Mouse (Mus musculus): Measurements from ENCODE around the gene Pole3. TPM values are rescaled to one million over a fixed set of nuclear protein-coding genes. Genes with fewer than 3 reads are reported as not detected.

The Pole3 gene
- polyA plus RNA-seq, 1 experiment from 2014 or later = 63.1 TPM

GRCm38 (mm10) chr4:62517538-62518415 lies 7.1 kb downstream of the Pole3 start:
- no peak overlapping the region for H3K27ac ChIP-seq (replicated peaks)
- H3K4me2 ChIP-seq = no peak overlapping the region
- peaks cover 15% of the 10 kb centered on the region for H3K36me3 ChIP-seq
- H3K27me3 ChIP-seq = no peaks in the 10 kb centered on the region
- H3K9me3 ChIP-seq = no peaks in the 10 kb centered on the region
- H3K4me1 ChIP-seq (replicated peaks) = peaks cover 24% of the 10 kb centered on the region
- WGBS = 89% methylated on average over 10 of the region's 10 CpGs
- ATAC-seq (ENCODE audit: low read depth) = no peak
- H3K9ac ChIP-seq = 0 out of 2 replicates have a peak overlapping the region, but pooled peaks have one; percentile 86
- H3K4me3 ChIP-seq = no peak overlapping the region

- H3K36me3 ChIP-seq = peaks cover 20% of the 10 kb centered on the region
- no peak overlapping the region for H3K27ac ChIP-seq (replicated peaks)
Measured at GRCm38 (mm10) chr4:62517046-62517445, 7.8 kb downstream of the Pole3 start.

GRCm38 (mm10) chr4:62516579-62516978 lies 8.3 kb downstream of the Pole3 start:
- peaks cover 24% of the 10 kb centered on the region for H3K4me1 ChIP-seq (replicated peaks)
- peaks cover 24% of the 10 kb centered on the region for H3K36me3 ChIP-seq
- H3K27ac ChIP-seq (replicated peaks) = peak overlapping the region; percentile 52; the same call in 1 of the 2 replicates
- no peak overlapping the region for H3K4me3 ChIP-seq
- H3K4me2 ChIP-seq = no peak overlapping the region
- H3K27me3 ChIP-seq = no peaks in the 10 kb centered on the region
- ATAC-seq (ENCODE audit: low read depth) = no peak
- no peaks in the 10 kb centered on the region for H3K9me3 ChIP-seq
- H3K9ac ChIP-seq = no peak overlapping the region
- WGBS = 91% methylated on average over 1 of the region's 1 CpGs

More at GRCm38 (mm10) chr4:62517046-62517445, 7.8 kb downstream of the Pole3 start:
- H3K4me3 ChIP-seq = no peak overlapping the region
- peaks cover 24% of the 10 kb centered on the region for H3K4me1 ChIP-seq (replicated peaks)
- WGBS = 94% methylated on average over 8 of the region's 8 CpGs
- no peak overlapping the region for H3K9ac ChIP-seq
- no peaks in the 10 kb centered on the region for H3K9me3 ChIP-seq
- no peak for ATAC-seq (ENCODE audit: low read depth)
- H3K27me3 ChIP-seq = no peaks in the 10 kb centered on the region
- H3K4me2 ChIP-seq = no peak overlapping the region

GRCm38 (mm10) chr4:62516079-62516478 lies 8.8 kb downstream of the Pole3 start:
- WGBS = 47% methylated on average over 2 of the region's 2 CpGs
- H3K27ac ChIP-seq (replicated peaks) = peak overlapping the region; percentile 52; the same call in 1 of the 2 replicates
- no peak overlapping the region for H3K4me2 ChIP-seq
- H3K9me3 ChIP-seq = no peaks in the 10 kb centered on the region
- peaks cover 29% of the 10 kb centered on the region for H3K36me3 ChIP-seq
- no peaks in the 10 kb centered on the region for H3K27me3 ChIP-seq
- peaks cover 24% of the 10 kb centered on the region for H3K4me1 ChIP-seq (replicated peaks)
- H3K4me3 ChIP-seq = no peak overlapping the region
- no peak for ATAC-seq (ENCODE audit: low read depth)
- H3K9ac ChIP-seq = 0 out of 2 replicates have a peak overlapping the region, but pooled peaks have one; percentile 45

- Histone ChIP-seq H3K4me3 (no peak overlapping the region), H3K27ac (replicated peaks) (peak overlapping the region; percentile 38; the same call in 1 of the 2 replicates), H3K9ac (0 out of 2 replicates have a peak overlapping the region, but pooled peaks have one; percentile 45), H3K4me2 (no peak overlapping the region), H3K36me3 (peaks cover 35% of the 10 kb centered on the region), H3K27me3 (no peaks in the 10 kb centered on the region), H3K4me1 (replicated peaks) (peaks cover 24% of the 10 kb centered on the region), H3K9me3 (no peaks in the 10 kb centered on the region)
- 86% methylated on average over 3 of the region's 3 CpGs for WGBS
- ATAC-seq (ENCODE audit: low read depth) = no peak
Measured at GRCm38 (mm10) chr4:62515490-62515889, 9.4 kb downstream of the Pole3 start.

- H3K27ac ChIP-seq (replicated peaks) = no peak overlapping the region
- 91% methylated on average over 7 of the region's 7 CpGs for WGBS
- no peaks in the 10 kb centered on the region for H3K9me3 ChIP-seq
- peaks cover 24% of the 10 kb centered on the region for H3K4me1 ChIP-seq (replicated peaks)
- H3K36me3 ChIP-seq = peaks cover 40% of the 10 kb centered on the region
- no peaks in the 10 kb centered on the region for H3K27me3 ChIP-seq
- ATAC-seq (ENCODE audit: low read depth) = no peak
- H3K4me3 ChIP-seq = no peak overlapping the region
- H3K4me2 ChIP-seq = no peak overlapping the region
- H3K9ac ChIP-seq = no peak overlapping the region
Measured at GRCm38 (mm10) chr4:62514995-62515394, 9.9 kb downstream of the Pole3 start.

- H3K4me2 ChIP-seq = no peak overlapping the region
- H3K9me3 ChIP-seq = no peaks in the 10 kb centered on the region
- H3K36me3 ChIP-seq = peaks cover 50% of the 10 kb centered on the region
- H3K9ac ChIP-seq = no peak overlapping the region
- H3K4me3 ChIP-seq = no peak overlapping the region
- ATAC-seq (ENCODE audit: low read depth) = no peak
- peaks cover 21% of the 10 kb centered on the region for H3K4me1 ChIP-seq (replicated peaks)
- WGBS = 54% methylated on average over 11 of the region's 11 CpGs
- no peaks in the 10 kb centered on the region for H3K27me3 ChIP-seq
- H3K27ac ChIP-seq (replicated peaks) = no peak overlapping the region
Measured at GRCm38 (mm10) chr4:62513998-62514506, 10.8 kb downstream of the Pole3 start.

GRCm38 (mm10) chr4:62509946-62510345 lies 14.9 kb downstream of the Pole3 start:
- Histone ChIP-seq H3K9me3 (no peaks in the 10 kb centered on the region), H3K36me3 (peaks cover 68% of the 10 kb centered on the region), H3K27ac (replicated peaks) (no peak overlapping the region), H3K4me3 (no peak overlapping the region), H3K4me1 (replicated peaks) (no peaks in the 10 kb centered on the region), H3K27me3 (no peaks in the 10 kb centered on the region), H3K9ac (no peak overlapping the region), H3K4me2 (no peak overlapping the region)
- 95% methylated on average over 11 of the region's 11 CpGs for WGBS
- ATAC-seq (ENCODE audit: low read depth) = no peak

GRCm38 (mm10) chr4:62508839-62509238 lies 16.0 kb downstream of the Pole3 start:
- peaks cover 66% of the 10 kb centered on the region for H3K36me3 ChIP-seq

GRCm38 (mm10) chr4:62506798-62507197 lies 18.1 kb downstream of the Pole3 start:
- no peaks in the 10 kb centered on the region for H3K9me3 ChIP-seq
- H3K27me3 ChIP-seq = no peaks in the 10 kb centered on the region
- H3K9ac ChIP-seq = no peak overlapping the region
- H3K27ac ChIP-seq (replicated peaks) = no peak overlapping the region
- no peak for ATAC-seq (ENCODE audit: low read depth)
- H3K4me2 ChIP-seq = no peak overlapping the region
- peaks cover 46% of the 10 kb centered on the region for H3K36me3 ChIP-seq
- no peak overlapping the region for H3K4me3 ChIP-seq
- WGBS = 86% methylated on average over 2 of the region's 2 CpGs
- peaks cover 4% of the 10 kb centered on the region for H3K4me1 ChIP-seq (replicated peaks)

More at GRCm38 (mm10) chr4:62508839-62509238, 16.0 kb downstream of the Pole3 start:
- no peaks in the 10 kb centered on the region for H3K9me3 ChIP-seq
- no peak for ATAC-seq (ENCODE audit: low read depth)
- H3K4me3 ChIP-seq = no peak overlapping the region
- H3K4me1 ChIP-seq (replicated peaks) = no peaks in the 10 kb centered on the region
- WGBS = 88% methylated on average over 5 of the region's 5 CpGs
- H3K4me2 ChIP-seq = no peak overlapping the region
- no peaks in the 10 kb centered on the region for H3K27me3 ChIP-seq
- H3K27ac ChIP-seq (replicated peaks) = no peak overlapping the region
- no peak overlapping the region for H3K9ac ChIP-seq

- Histone ChIP-seq H3K9ac (no peak overlapping the region), H3K36me3 (peaks cover 38% of the 10 kb centered on the region), H3K27ac (replicated peaks) (no peak overlapping the region), H3K4me3 (no peak overlapping the region), H3K4me2 (no peak overlapping the region), H3K4me1 (replicated peaks) (peaks cover 11% of the 10 kb centered on the region), H3K27me3 (no peaks in the 10 kb centered on the region), H3K9me3 (no peaks in the 10 kb centered on the region)
- ATAC-seq (ENCODE audit: low read depth) = no peak
- WGBS = 84% methylated on average over 3 of the region's 3 CpGs
Measured at GRCm38 (mm10) chr4:62505991-62506390, 18.9 kb downstream of the Pole3 start.

- Histone ChIP-seq H3K4me1 (replicated peaks) (peaks cover 15% of the 10 kb centered on the region), H3K27me3 (no peaks in the 10 kb centered on the region), H3K27ac (replicated peaks) (peak within 1 kb of the TSS; percentile 42; the same call in 1 of the 2 replicates), H3K9ac (peak within 1 kb of the TSS; percentile 84), H3K36me3 (peaks cover 27% of the 10 kb centered on the region), H3K4me2 (peak within 1 kb of the TSS; percentile 66), H3K9me3 (no peaks in the 10 kb centered on the region), H3K4me3 (peak within 1 kb of the TSS; percentile 75)
- WGBS = 81% methylated on average over 3 of the region's 3 CpGs
- ATAC-seq (ENCODE audit: low read depth) = no peak
Measured at GRCm38 (mm10) chr4:62503374-62503970, 21.4 kb downstream of the Pole3 start, which contains the start of gene Hdhd3. Hdhd3 (minus strand) TSS chr4:62503467.

All from neural tube, embryonic 13.5 days (tissue).